Mouse (Mus musculus): ENCODE data around the gene Capg.

- no peak for TF ChIP-seq GATA1 (IDR thresholded peaks at IDR 0.05; ENCODE audit: low read length)
- no peak for TF ChIP-seq TAL1 (IDR thresholded peaks at IDR 0.05; ENCODE audit: low read length)
Observed at GRCm38 (mm10) chr6:72565506-72565905, 21.3 kb downstream of the Capg start.
